Mouse (Mus musculus) bone marrow, adult 2 months (tissue): ENCODE measurements around the gene Ccr4.

ENCODE experiments used
- CTCF ChIP-seq: fragments of 200-500 bp; IDR thresholded peaks from 2 replicates; pipeline ENCODE4 v1.5.1; 2011; ENCODE audit warnings: low read length, control low read depth; ENCODE audit not compliant: control insufficient read depth, insufficient read depth
- POLR2A ChIP-seq: fragments of 200-500 bp; IDR thresholded peaks from 2 replicates; pipeline ENCODE4 v1.6.1; 2011; ENCODE audit warnings: low read depth, mild to moderate bottlenecking, control low read depth, low read length, borderline replicate concordance; ENCODE audit not compliant: control insufficient read depth

DNA sequence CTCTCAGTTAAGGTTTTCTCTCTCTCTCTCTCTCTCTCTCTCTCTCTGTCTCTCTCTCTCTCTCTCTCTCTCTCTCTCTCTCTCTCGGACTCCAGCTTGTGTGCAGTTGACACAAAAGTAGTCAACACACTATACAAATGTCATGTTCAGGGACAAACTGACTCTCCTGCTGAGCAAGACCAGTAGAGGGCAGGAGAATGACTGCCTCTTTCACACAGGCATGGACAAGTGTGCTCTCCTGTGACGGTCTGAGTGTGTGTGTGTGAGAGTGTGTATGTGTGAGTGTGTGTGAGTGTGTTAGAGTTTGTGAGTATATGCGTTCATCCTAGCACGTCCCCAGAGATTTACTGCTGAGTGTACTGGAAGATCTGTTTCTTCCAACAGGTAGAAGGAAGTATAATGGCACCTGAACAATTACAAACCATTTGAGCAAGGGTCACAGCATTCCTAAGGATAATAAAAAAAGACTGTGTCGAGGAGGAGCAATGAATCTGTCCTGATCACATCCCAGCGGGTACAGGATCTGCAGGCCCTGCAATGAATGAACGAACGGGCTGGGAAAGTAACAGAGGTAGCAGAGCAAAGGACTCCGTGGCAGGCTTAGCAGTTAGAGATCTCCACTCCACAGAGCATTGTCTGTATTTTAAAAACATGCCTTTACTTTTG is 14.2 kb upstream of the Ccr4 start:
- no peak for TF ChIP-seq CTCF
- TF ChIP-seq POLR2A = no peak
